Mouse (Mus musculus): ENCODE results near the gene 4930564D02Rik.

DNA sequence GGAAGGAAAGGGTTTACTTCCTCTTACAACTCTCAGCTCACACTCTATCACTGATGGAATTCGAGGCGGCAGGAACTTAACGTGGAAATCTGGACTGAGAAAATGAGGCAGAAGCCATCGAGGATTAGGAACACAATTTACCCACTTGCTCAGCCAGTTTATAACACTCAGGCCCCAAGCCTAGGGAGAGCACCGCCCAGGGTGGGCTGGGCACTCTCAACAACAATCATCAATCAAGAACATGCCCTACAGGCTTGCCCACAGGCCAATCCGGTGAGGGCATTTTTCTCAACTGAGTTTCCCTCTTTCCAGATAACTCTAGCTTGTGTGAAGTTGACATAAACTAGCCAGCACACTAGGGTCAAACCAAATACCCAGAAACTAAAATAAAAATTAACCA is 16.8 kb upstream of the 4930564D02Rik start:
- no peak for TF ChIP-seq POLR2AphosphoS2 (IDR thresholded peaks at IDR 0.05; ENCODE audit: insufficient read length, low read depth)
- no peak for TF ChIP-seq POLR2A (IDR thresholded peaks at IDR 0.05; ENCODE audit: insufficient read length, low read depth)
- TF ChIP-seq MAX (IDR thresholded peaks at IDR 0.05; ENCODE audit: low read depth): no peak
- TF ChIP-seq TCF12 (IDR thresholded peaks at IDR 0.05; ENCODE audit: insufficient read depth, poor library complexity, severe bottlenecking): no peak
- TF ChIP-seq REST (IDR thresholded peaks at IDR 0.05; ENCODE audit: insufficient read depth, insufficient read length): no peak
- no peak for TF ChIP-seq SRF (IDR thresholded peaks at IDR 0.05; ENCODE audit: control insufficient read depth, insufficient read length, low read depth)
- no peak for TF ChIP-seq MYOG (IDR thresholded peaks at IDR 0.05; ENCODE audit: control insufficient read depth in 1 of 3, insufficient read depth in 1 of 3, insufficient read length in 2 of 3, low read depth in 2 of 3)
- no peak for TF ChIP-seq CEBPB (IDR thresholded peaks at IDR 0.05; ENCODE audit: insufficient read depth, poor library complexity, severe bottlenecking)
- TF ChIP-seq E2F4 (IDR thresholded peaks at IDR 0.05; ENCODE audit: insufficient read depth): no peak
- no peak for TF ChIP-seq MYOD1 (IDR thresholded peaks at IDR 0.05; ENCODE audit: control insufficient read depth in 1 of 3, insufficient read length in 2 of 3, low read depth in 2 of 3)
- no peak for TF ChIP-seq USF1 (IDR thresholded peaks at IDR 0.05; ENCODE audit: low read depth)
- TF ChIP-seq TCF3 (IDR thresholded peaks at IDR 0.05; ENCODE audit: insufficient read length, low read depth): no peak

Measured in myocyte (in vitro differentiated cells).